Mouse (Mus musculus) cerebellum, adult 9-11 months (tissue): ENCODE measurements around the gene Slmap.
"Not testable (repeated sequence)": the region's sequence is repeated elsewhere in the genome, so short reads cannot be mapped to it uniquely, and the experiment has no call there.

Experiments
- DNase-seq: peaks from one replicate; pipeline ENCODE4 v3.0.0; 2022

Slmap gene

GRCm38 (mm10) chr14:26534757-26535479 lies at the start of gene Slmap:
Slmap (minus strand) TSS chr14:26534931.
- peak; percentile 98 for DNase-seq

- no peak for DNase-seq
Observed at GRCm38 (mm10) chr14:26583645-26584044, 48.9 kb upstream of the Slmap start.

GRCm38 (mm10) chr14:26579346-26580343 lies 44.9 kb upstream of the Slmap start:
- DNase-seq, result peak; percentile 90

- peak; percentile 25 for DNase-seq
Observed at GRCm38 (mm10) chr14:26578791-26579191, 44.1 kb upstream of the Slmap start.

- DNase-seq, result peak; percentile 63
Observed at GRCm38 (mm10) chr14:26576255-26576780, 41.6 kb upstream of the Slmap start.

- DNase-seq, result not testable (repeated sequence)
Observed at GRCm38 (mm10) chr14:26573556-26573955, 38.8 kb upstream of the Slmap start, which contains the start of gene Dennd6a. Dennd6a (plus strand) TSS chr14:26573856.

- DNase-seq, result no peak
Observed at GRCm38 (mm10) chr14:26571951-26572675, 37.4 kb upstream of the Slmap start.

GRCm38 (mm10) chr14:26569880-26570279 lies 35.1 kb upstream of the Slmap start:
- no peak for DNase-seq

GRCm38 (mm10) chr14:26562247-26562646 lies 27.5 kb upstream of the Slmap start:
- no peak for DNase-seq

- DNase-seq, result no peak
Observed at GRCm38 (mm10) chr14:26558536-26558935, 23.8 kb upstream of the Slmap start.

- no peak for DNase-seq
Observed at GRCm38 (mm10) chr14:26557581-26557980, 22.9 kb upstream of the Slmap start.

GRCm38 (mm10) chr14:26552853-26553252 lies 18.1 kb upstream of the Slmap start:
- no peak for DNase-seq

- DNase-seq, result no peak
Observed at GRCm38 (mm10) chr14:26552441-26552840, 17.7 kb upstream of the Slmap start.

GRCm38 (mm10) chr14:26550712-26551111 lies 16.0 kb upstream of the Slmap start:
- DNase-seq, result no peak

GRCm38 (mm10) chr14:26547516-26548488 lies 13.1 kb upstream of the Slmap start:
- DNase-seq, result no peak

GRCm38 (mm10) chr14:26542136-26542535 lies 7.4 kb upstream of the Slmap start:
- DNase-seq, result no peak

GRCm38 (mm10) chr14:26540577-26540976 lies 5.8 kb upstream of the Slmap start:
- DNase-seq, result no peak

- DNase-seq, result no peak
Observed at GRCm38 (mm10) chr14:26539241-26539640, 4.5 kb upstream of the Slmap start.

- DNase-seq, result no peak
Observed at GRCm38 (mm10) chr14:26533821-26534756, 642 bp downstream of the Slmap start.

GRCm38 (mm10) chr14:26533267-26533666 lies 1.5 kb downstream of the Slmap start:
- no peak for DNase-seq
